Mouse (Mus musculus) hindbrain, postnatal 0 days (tissue): Measurements from ENCODE around the gene Sorbs1. TPM values are rescaled to one million over a fixed set of nuclear protein-coding genes. Genes with fewer than 3 reads are reported as not detected.

ENCODE experiments used
- ATAC-seq: fragments of 200-750 bp; cut with Nextera tagmentation; 2 replicates; pipeline ENCODE4 v1.8.0; 2017; ENCODE audit warnings: mild to moderate bottlenecking, moderate TSS enrichment, moderate library complexity
- DNase-seq: peaks from one replicate; pipeline ENCODE4 v3.0.0-alpha.2; 2015; ENCODE audit warnings: low spot score
- H3K27ac ChIP-seq: fragments of 300-500 bp; sonication (generic); 2 replicates; pipeline ENCODE4 v1.5.1; 2014; ENCODE audit warnings: mild to moderate bottlenecking
- H3K27me3 ChIP-seq: fragments of 300-500 bp; sonication (generic); 2 replicates; pipeline ENCODE4 v1.6.1; 2014; ENCODE audit warnings: low read length, mixed read lengths; ENCODE audit not compliant: insufficient read depth
- H3K36me3 ChIP-seq: fragments of 300-500 bp; sonication (generic); 2 replicates; pipeline ENCODE4 v1.6.1; 2014; ENCODE audit warnings: low read length, mixed read lengths; ENCODE audit not compliant: insufficient read depth
- H3K4me1 ChIP-seq: fragments of 300-500 bp; sonication (generic); 2 replicates; pipeline ENCODE4 v1.6.1; 2014; ENCODE audit warnings: antibody characterized with exemption, low read length, mixed read lengths; ENCODE audit not compliant: insufficient read depth
- H3K4me2 ChIP-seq: fragments of 300-500 bp; sonication (generic); 2 replicates; pipeline ENCODE4 v1.6.1; 2014; ENCODE audit warnings: low read depth, mild to moderate bottlenecking, low read length, moderate library complexity, mixed read lengths
- H3K4me3 ChIP-seq: fragments of 300-500 bp; sonication (generic); 2 replicates; pipeline ENCODE4 v1.5.1; 2014; ENCODE audit warnings: low read length
- H3K9ac ChIP-seq: fragments of 300-500 bp; sonication (generic); replicated peaks from 2 replicates; pipeline ENCODE4 v1.6.1; 2014; ENCODE audit warnings: mild to moderate bottlenecking, low read length, moderate library complexity, mixed read lengths
- H3K9me3 ChIP-seq: fragments of 300-500 bp; sonication (generic); 2 replicates; pipeline ENCODE4 v1.6.1; 2016; ENCODE audit warnings: low read length, mixed read lengths
- CTCF ChIP-seq: IDR thresholded peaks from 2 replicates; pipeline ENCODE4 v1.5.1; 2016; ENCODE audit warnings: antibody characterized with exemption, control low read depth, low read depth
- WGBS: fragments of 180-500 bp; shearing (Covaris S2); extraction: QIAGEN DNeasy Blood & Tissue Kit; methylation state at CpG from one replicate; pipeline ENCODE4 v1.1.7; 2014; 5-methylcytosine and 5-hydroxymethylcytosine counted together
- polyA plus RNA-seq: library from polyadenylated mRNA; unstranded; fragments of >200 nt; fragmentation: Nextera tagmentation; extraction: Ambion mirVana; gene quantifications from 2 replicates; pipeline ENCODE4 v1.2.1, GENCODE M21; 2015
- total RNA-seq: library from RNA; depleted of rRNA; stranded (reverse); fragments of >200 nt; gene quantifications from 2 replicates; pipeline ENCODE4 v1.2.3, GENCODE M21; 2014

The Sorbs1 gene
- total and polyA plus RNA-seq, 2 experiments from 2014 or later = 52.4 to 70.4 TPM

DNA sequence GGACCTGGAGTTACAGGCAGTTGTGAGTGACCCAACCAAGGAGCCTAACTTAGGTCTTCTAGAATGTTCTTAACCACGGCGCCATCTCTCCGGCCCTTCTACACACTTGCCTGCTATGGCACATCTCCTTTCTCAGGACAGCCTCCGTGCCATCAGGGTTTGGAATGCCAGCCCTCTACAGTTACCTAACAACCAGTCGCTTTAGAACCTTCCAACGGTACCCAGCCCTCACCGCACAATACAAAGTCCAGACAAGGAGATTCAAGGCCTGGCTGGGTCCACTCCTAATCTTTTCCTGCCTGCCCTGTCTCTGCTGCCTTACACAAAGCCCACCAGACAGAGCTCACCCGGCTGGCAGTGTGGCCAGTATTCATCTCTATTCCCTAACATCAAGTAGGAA is 106.9 kb downstream of the Sorbs1 start:
- Histone ChIP-seq H3K4me2 (no peak overlapping the region), H3K27me3 (no peaks in the 10 kb centered on the region), H3K4me1 (peaks cover 16% of the 10 kb centered on the region), H3K9me3 (no peaks in the 10 kb centered on the region), H3K36me3 (peaks cover 7% of the 10 kb centered on the region; the same call in 1 of the 2 replicates), H3K4me3 (no peak overlapping the region), H3K27ac (no peak overlapping the region), H3K9ac (no peak overlapping the region)
- TF ChIP-seq CTCF = no peak
- no peak for DNase-seq
- WGBS = 93% methylated on average over 8 of the region's 8 CpGs
- ATAC-seq = no peak

DNA sequence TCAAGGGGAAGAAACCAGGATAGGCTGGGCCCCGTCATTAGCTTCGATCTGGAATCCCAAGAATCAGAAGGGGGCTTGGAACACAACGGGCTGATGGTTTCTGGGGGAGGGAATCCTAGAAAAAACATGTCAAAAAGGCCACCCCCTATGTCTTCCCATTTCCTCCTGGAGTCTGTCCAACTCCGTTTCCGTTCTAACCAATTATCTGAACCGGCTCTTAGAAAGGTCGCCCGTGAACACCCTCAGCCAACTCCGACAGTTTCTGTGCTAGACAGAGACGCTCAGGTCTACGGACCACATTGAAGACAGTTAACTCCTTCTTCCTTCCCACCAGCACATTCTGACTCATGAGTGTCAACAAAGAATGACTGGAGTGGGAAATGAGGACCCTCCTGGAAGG is 107.8 kb downstream of the Sorbs1 start:
- TF ChIP-seq CTCF = no peak
- Histone ChIP-seq H3K4me2 (no peak overlapping the region), H3K27ac (no peak overlapping the region; the same call in 1 of the 2 replicates), H3K4me3 (no peak overlapping the region), H3K27me3 (no peaks in the 10 kb centered on the region), H3K4me1 (peaks cover 8% of the 10 kb centered on the region), H3K36me3 (peaks cover 10% of the 10 kb centered on the region; the same call in 1 of the 2 replicates), H3K9ac (no peak overlapping the region), H3K9me3 (no peaks in the 10 kb centered on the region)
- DNase-seq (no peak), ATAC-seq (no peak)
- WGBS = 53% methylated on average over 11 of the region's 11 CpGs

DNA sequence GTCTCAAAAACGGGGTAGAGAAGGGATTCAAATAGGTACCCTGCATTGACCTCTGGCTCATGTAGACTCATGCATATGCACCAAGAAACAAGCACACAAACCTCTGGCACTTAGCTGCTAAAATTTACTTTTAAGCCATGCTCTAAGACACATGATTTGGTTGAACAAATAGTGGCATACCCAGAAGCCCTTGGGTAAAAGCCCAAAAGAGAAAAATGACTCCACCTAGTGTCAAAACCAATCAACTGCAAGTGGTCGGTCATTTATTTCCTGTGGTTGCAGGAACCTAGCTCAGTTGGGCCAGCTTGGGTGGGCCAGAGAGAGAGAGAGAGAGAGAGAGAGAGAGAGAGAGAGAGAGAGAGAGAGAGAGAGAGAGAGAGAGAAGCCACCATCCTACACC is 109.0 kb downstream of the Sorbs1 start:
- Histone ChIP-seq H3K4me1 (peaks cover 1% of the 10 kb centered on the region), H3K27ac (no peak overlapping the region), H3K9ac (no peak overlapping the region), H3K4me2 (no peak overlapping the region), H3K4me3 (no peak overlapping the region), H3K36me3 (peaks cover 14% of the 10 kb centered on the region; the same call in 1 of the 2 replicates), H3K27me3 (no peaks in the 10 kb centered on the region), H3K9me3 (no peaks in the 10 kb centered on the region)
- 86% methylated on average over 2 of the region's 2 CpGs for WGBS
- ATAC-seq (no peak), DNase-seq (no peak)
- TF ChIP-seq CTCF = peak; percentile 35; the same call in 1 of the 2 replicates

DNA sequence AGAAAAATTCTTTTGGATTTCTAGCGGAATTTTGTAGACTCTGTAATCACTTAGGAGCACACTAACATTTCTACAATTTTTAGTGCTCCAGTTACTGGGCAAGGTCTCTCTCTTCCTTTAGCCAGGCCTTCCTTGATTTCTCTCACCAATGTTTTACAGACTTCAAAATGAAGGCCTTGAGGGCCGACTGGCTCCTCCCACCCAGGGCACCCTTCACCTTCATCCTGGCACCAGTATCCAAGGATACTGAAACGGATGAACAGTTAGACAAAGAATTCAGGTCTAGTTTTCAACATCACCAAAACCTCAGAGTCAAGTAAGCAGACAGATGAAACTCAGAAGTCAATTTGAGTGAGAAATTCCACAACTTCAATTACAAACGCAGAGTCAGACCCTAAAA is 109.6 kb downstream of the Sorbs1 start:
- Histone ChIP-seq H3K27me3 (no peaks in the 10 kb centered on the region), H3K4me1 (no peaks in the 10 kb centered on the region; the same call in 1 of the 2 replicates), H3K27ac (no peak overlapping the region), H3K36me3 (peaks cover 14% of the 10 kb centered on the region; the same call in 1 of the 2 replicates), H3K4me3 (no peak overlapping the region), H3K9ac (no peak overlapping the region), H3K9me3 (no peaks in the 10 kb centered on the region), H3K4me2 (no peak overlapping the region)
- ATAC-seq = no peak
- TF ChIP-seq CTCF = no peak
- DNase-seq = no peak
- WGBS = 86% methylated on average over 4 of the region's 4 CpGs

DNA sequence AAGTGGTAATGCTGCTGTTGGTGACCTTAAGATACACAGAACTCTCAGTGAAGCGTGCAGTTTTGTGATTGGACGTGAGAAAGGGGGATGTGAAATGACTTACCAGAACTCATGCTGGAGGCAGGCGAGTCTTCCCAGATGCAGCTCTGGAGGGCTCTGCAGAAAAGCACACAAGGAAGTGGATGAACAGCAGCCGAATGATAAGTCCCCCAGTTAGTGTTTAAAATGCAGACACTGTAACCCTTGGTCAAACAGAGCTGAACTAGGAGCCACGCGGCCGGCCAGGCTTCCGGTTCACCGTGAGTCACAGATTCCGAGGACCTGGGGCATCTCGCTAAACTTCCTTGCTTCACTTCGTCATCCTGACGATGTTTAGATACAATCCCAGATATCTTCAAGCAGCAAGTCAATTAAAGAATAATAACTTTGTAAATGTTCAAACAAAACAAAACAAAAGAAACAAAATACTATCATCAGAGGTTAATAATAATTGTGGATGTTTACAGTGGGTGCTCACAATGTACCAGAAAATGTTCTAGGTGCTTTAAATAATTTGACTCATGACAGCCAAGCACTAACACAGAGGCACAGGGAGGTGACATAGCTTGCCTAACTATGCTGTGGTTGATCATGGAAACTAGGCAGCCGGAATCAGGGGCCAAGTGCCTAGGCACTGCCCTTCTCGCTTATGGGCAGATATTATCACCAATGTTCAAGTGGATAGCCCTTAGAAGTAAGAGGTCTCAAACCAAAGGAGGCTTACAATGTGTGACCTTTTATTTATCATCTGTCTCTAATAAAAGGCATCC is 111.2 kb downstream of the Sorbs1 start:
- Histone ChIP-seq H3K9me3 (no peaks in the 10 kb centered on the region), H3K27me3 (no peaks in the 10 kb centered on the region), H3K9ac (no peak overlapping the region), H3K4me1 (no peaks in the 10 kb centered on the region; the same call in 1 of the 2 replicates), H3K27ac (no peak overlapping the region), H3K36me3 (peaks cover 24% of the 10 kb centered on the region; the same call in 1 of the 2 replicates), H3K4me2 (no peak overlapping the region), H3K4me3 (no peak overlapping the region)
- ATAC-seq = no peak
- 79% methylated on average over 15 of the region's 15 CpGs for WGBS
- TF ChIP-seq CTCF = no peak
- no peak for DNase-seq

DNA sequence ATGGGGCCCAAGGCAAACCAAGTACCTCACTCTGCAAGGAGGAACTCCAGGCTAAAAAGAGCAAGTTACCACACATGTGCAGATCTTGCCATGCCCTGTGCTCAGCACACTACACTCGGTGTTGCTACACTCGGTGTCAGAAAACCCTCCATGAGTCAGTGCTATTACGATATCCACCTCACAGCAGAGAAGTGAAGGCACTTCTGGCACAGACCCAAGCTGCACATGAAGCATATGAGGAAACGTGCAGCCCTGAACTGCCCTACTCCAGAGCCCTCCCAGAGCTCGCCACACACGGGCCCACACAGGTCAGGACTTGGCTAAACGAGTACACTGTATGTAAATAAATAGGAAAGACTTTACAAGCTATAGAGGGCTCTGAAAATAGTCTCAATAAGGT is 112.4 kb downstream of the Sorbs1 start:
- H3K9me3 ChIP-seq = no peaks in the 10 kb centered on the region
- ATAC-seq (no peak), DNase-seq (no peak)
- H3K27me3 ChIP-seq = no peaks in the 10 kb centered on the region
- H3K4me3 ChIP-seq = no peak overlapping the region
- no peak overlapping the region for H3K4me2 ChIP-seq
- H3K9ac ChIP-seq = no peak overlapping the region
- peaks cover 24% of the 10 kb centered on the region; the same call in 1 of the 2 replicates for H3K36me3 ChIP-seq
- H3K27ac ChIP-seq = no peak overlapping the region
- H3K4me1 ChIP-seq = peaks cover 5% of the 10 kb centered on the region
- TF ChIP-seq CTCF = no peak
- 69% methylated on average over 7 of the region's 7 CpGs for WGBS
